Mouse (Mus musculus): Measurements from ENCODE around the gene Trir.

Trir gene

GRCm38 (mm10) chr8:85026670-85027515, at the start of gene Trir:
Gene Trir, plus strand, starts transcription at chr8:85026823.
- peak; percentile 98 for DNase-seq (ENCODE audit: low read depth, low spot score)

- DNase-seq (ENCODE audit: low read depth, low spot score), result peak; percentile 94
Observed at GRCm38 (mm10) chr8:84977435-84978247, 49.0 kb upstream of the Trir start.

GRCm38 (mm10) chr8:84978248-84978940, 48.2 kb upstream of the Trir start, which contains the start of gene Junb:
Gene Junb, minus strand, starts transcription at chr8:84978718.
- peak; percentile 96 for DNase-seq (ENCODE audit: low read depth, low spot score)

GRCm38 (mm10) chr8:84979599-84980421, 46.8 kb upstream of the Trir start:
- peak; percentile 99 for DNase-seq (ENCODE audit: low read depth, low spot score)

- DNase-seq (ENCODE audit: low read depth, low spot score), result peak; percentile 83
Observed at GRCm38 (mm10) chr8:84980622-84981358, 45.8 kb upstream of the Trir start.

- peak; percentile 44 for DNase-seq (ENCODE audit: low read depth, low spot score)
Observed at GRCm38 (mm10) chr8:84981644-84982498, 44.8 kb upstream of the Trir start.

GRCm38 (mm10) chr8:84982499-84983011, 44.1 kb upstream of the Trir start:
- peak; percentile 82 for DNase-seq (ENCODE audit: low read depth, low spot score)

- DNase-seq (ENCODE audit: low read depth, low spot score), result peak; percentile 35
Observed at GRCm38 (mm10) chr8:84984294-84985048, 42.2 kb upstream of the Trir start.

GRCm38 (mm10) chr8:84985049-84985683, 41.5 kb upstream of the Trir start:
- DNase-seq (ENCODE audit: low read depth, low spot score), result peak; percentile 64

GRCm38 (mm10) chr8:84985684-84986378, 40.8 kb upstream of the Trir start:
- DNase-seq (ENCODE audit: low read depth, low spot score), result peak; percentile 98

GRCm38 (mm10) chr8:84986379-84986945, 40.2 kb upstream of the Trir start:
- DNase-seq (ENCODE audit: low read depth, low spot score), result no peak

- DNase-seq (ENCODE audit: low read depth, low spot score), result no peak
Observed at GRCm38 (mm10) chr8:84987388-84987787, 39.2 kb upstream of the Trir start.

GRCm38 (mm10) chr8:84987903-84988302, 38.7 kb upstream of the Trir start:
- no peak for DNase-seq (ENCODE audit: low read depth, low spot score)

- DNase-seq (ENCODE audit: low read depth, low spot score), result peak; percentile 62
Observed at GRCm38 (mm10) chr8:84989311-84989731, 37.3 kb upstream of the Trir start.

- peak; percentile 93 for DNase-seq (ENCODE audit: low read depth, low spot score)
Observed at GRCm38 (mm10) chr8:84989810-84990209, 36.8 kb upstream of the Trir start.

- peak; percentile 99 for DNase-seq (ENCODE audit: low read depth, low spot score)
Observed at GRCm38 (mm10) chr8:84990349-84990748, 36.3 kb upstream of the Trir start, which contains the start of gene Hook2. Gene Hook2, plus strand, starts transcription at chr8:84990603.

- no peak for DNase-seq (ENCODE audit: low read depth, low spot score)
Observed at GRCm38 (mm10) chr8:84990836-84991235, 35.8 kb upstream of the Trir start.

All from A20 (cell line).